Mouse (Mus musculus) layer of hippocampus, adult 9-11 months (tissue): ENCODE measurements around the gene Actr1b.
"Not testable (repeated sequence)": the region's sequence is repeated elsewhere in the genome, so short reads cannot be mapped to it uniquely, and the experiment has no call there.

Source experiments
- DNase-seq: peaks from one replicate; pipeline ENCODE4 v3.0.0; 2022

Actr1b gene

GRCm38 (mm10) chr1:36697030-36697429 is 17.2 kb downstream of the Actr1b start:
- no peak for DNase-seq

GRCm38 (mm10) chr1:36696411-36696810 is 17.8 kb downstream of the Actr1b start:
- no peak for DNase-seq

GRCm38 (mm10) chr1:36694871-36695270 is 19.4 kb downstream of the Actr1b start:
- DNase-seq: no peak

- peak; percentile 97 for DNase-seq
Observed at GRCm38 (mm10) chr1:36691271-36692155, 22.7 kb downstream of the Actr1b start, which contains the start of gene Cox5b. Cox5b (plus strand) TSS chr1:36691449.

GRCm38 (mm10) chr1:36690671-36691235 is 23.5 kb downstream of the Actr1b start:
- DNase-seq: no peak

GRCm38 (mm10) chr1:36683810-36684467 is 30.3 kb downstream of the Actr1b start:
- peak; percentile 83 for DNase-seq

- DNase-seq: no peak
Observed at GRCm38 (mm10) chr1:36682620-36683355, 31.4 kb downstream of the Actr1b start, which contains the start of gene Fam178b. Fam178b (minus strand) TSS chr1:36683183.

- DNase-seq: no peak
Observed at GRCm38 (mm10) chr1:36680893-36681292, 33.3 kb downstream of the Actr1b start.

- DNase-seq: no peak
Observed at GRCm38 (mm10) chr1:36674936-36675335, 39.3 kb downstream of the Actr1b start.

GRCm38 (mm10) chr1:36672648-36673350 is 41.4 kb downstream of the Actr1b start:
- DNase-seq: peak; percentile 23

GRCm38 (mm10) chr1:36671260-36671659 is 43.0 kb downstream of the Actr1b start:
- no peak for DNase-seq

- no peak for DNase-seq
Observed at GRCm38 (mm10) chr1:36670256-36670655, 44.0 kb downstream of the Actr1b start.

- not testable (repeated sequence) for DNase-seq
Observed at GRCm38 (mm10) chr1:36668007-36668406, 46.2 kb downstream of the Actr1b start.

GRCm38 (mm10) chr1:36665934-36666333 is 48.3 kb downstream of the Actr1b start:
- DNase-seq: no peak

- DNase-seq: no peak
Observed at GRCm38 (mm10) chr1:36665165-36665723, 49.0 kb downstream of the Actr1b start.

GRCm38 (mm10) chr1:36664457-36664856 is 49.8 kb downstream of the Actr1b start:
- peak; percentile 21 for DNase-seq

- no peak for DNase-seq
Observed at GRCm38 (mm10) chr1:36658621-36659399, 55.4 kb downstream of the Actr1b start.

- DNase-seq: no peak
Observed at GRCm38 (mm10) chr1:36657658-36658415, 56.4 kb downstream of the Actr1b start.

GRCm38 (mm10) chr1:36656233-36656632 is 58.0 kb downstream of the Actr1b start:
- DNase-seq: no peak

- DNase-seq: no peak
Observed at GRCm38 (mm10) chr1:36655039-36655438, 59.2 kb downstream of the Actr1b start.
